Mouse (Mus musculus) myocyte (in vitro differentiated cells): Measurements from ENCODE around the gene Speer4b. TPM values are rescaled to one million over a fixed set of nuclear protein-coding genes. Genes with fewer than 3 reads are reported as not detected.

ENCODE experiments used
- H3K27me3 ChIP-seq: one replicate; pipeline ENCODE4 v1.6.1; 2011; ENCODE audit not compliant: control insufficient read depth, insufficient read depth, insufficient read length
- H3K36me3 ChIP-seq: one replicate; pipeline ENCODE4 v1.6.1; 2011; ENCODE audit not compliant: control insufficient read depth, insufficient read depth
- H3K4me2 ChIP-seq: one replicate; pipeline ENCODE4 v1.6.1; 2011; ENCODE audit warnings: low read depth, control low read depth
- H3K4me3 ChIP-seq: one replicate; pipeline ENCODE4 v1.5.1; 2011; ENCODE audit warnings: mild to moderate bottlenecking, control low read depth, moderate library complexity
- H3K79me2 ChIP-seq: one replicate; pipeline ENCODE4 v1.6.1; 2011; ENCODE audit not compliant: control insufficient read depth, insufficient read depth
- H3ac ChIP-seq: one replicate; pipeline ENCODE4 v1.6.1; 2011; ENCODE audit not compliant: control insufficient read depth, insufficient read length
- CEBPB ChIP-seq: IDR thresholded peaks from 2 replicates; pipeline ENCODE4 v1.6.1; 2011; ENCODE audit warnings: mild to moderate bottlenecking, moderate library complexity; ENCODE audit not compliant: poor library complexity, insufficient read depth, severe bottlenecking
- E2F4 ChIP-seq: IDR thresholded peaks from one replicate; pipeline ENCODE4 v1.6.1; 2011; ENCODE audit warnings: mild to moderate bottlenecking, control low read depth, moderate library complexity; ENCODE audit not compliant: insufficient read depth
- MAX ChIP-seq: IDR thresholded peaks from one replicate; pipeline ENCODE4 v1.6.1; 2011; ENCODE audit warnings: low read depth, mild to moderate bottlenecking, control low read depth
- MYOD1 ChIP-seq, 3 experiments: IDR thresholded peaks; one replicate each; pipeline ENCODE4 v1.6.1; 2011; ENCODE audit warnings: control low read depth in 2 of 3, low read depth in 2 of 3, mild to moderate bottlenecking in 2 of 3, moderate library complexity in 1 of 3; ENCODE audit not compliant: insufficient read length in 2 of 3, control insufficient read depth in 1 of 3
- MYOG ChIP-seq, 3 experiments: IDR thresholded peaks; one replicate each; pipeline ENCODE4 v1.6.1; 2011; ENCODE audit warnings: control low read depth in 2 of 3, low read depth in 2 of 3, mild to moderate bottlenecking in 2 of 3; ENCODE audit not compliant: insufficient read length in 2 of 3, control insufficient read depth in 1 of 3, insufficient read depth in 1 of 3
- POLR2A ChIP-seq: IDR thresholded peaks from one replicate; pipeline ENCODE4 v1.6.1; 2011; ENCODE audit warnings: low read depth, mild to moderate bottlenecking, control low read depth, moderate library complexity; ENCODE audit not compliant: insufficient read length
- POLR2AphosphoS2 ChIP-seq: IDR thresholded peaks from one replicate; pipeline ENCODE4 v1.6.1; 2011; ENCODE audit warnings: low read depth, control low read depth; ENCODE audit not compliant: insufficient read length
- REST ChIP-seq: IDR thresholded peaks from one replicate; pipeline ENCODE4 v1.6.1; 2011; ENCODE audit warnings: mild to moderate bottlenecking, control low read depth, moderate library complexity; ENCODE audit not compliant: insufficient read depth, insufficient read length
- SRF ChIP-seq: IDR thresholded peaks from one replicate; pipeline ENCODE4 v1.6.1; 2011; ENCODE audit warnings: low read depth; ENCODE audit not compliant: control insufficient read depth, insufficient read length
- TCF12 ChIP-seq: IDR thresholded peaks from one replicate; pipeline ENCODE4 v1.6.1; 2011; ENCODE audit warnings: mild to moderate bottlenecking, control low read depth; ENCODE audit not compliant: poor library complexity, insufficient read depth, severe bottlenecking
- TCF3 ChIP-seq: IDR thresholded peaks from one replicate; pipeline ENCODE4 v1.6.1; 2011; ENCODE audit warnings: low read depth, control low read depth; ENCODE audit not compliant: insufficient read length
- USF1 ChIP-seq: IDR thresholded peaks from one replicate; pipeline ENCODE4 v1.6.1; 2011; ENCODE audit warnings: low read depth, mild to moderate bottlenecking, control low read depth, moderate library complexity
- polyA plus RNA-seq: library from polyadenylated mRNA; unstranded; fragments of >200 nt; fragmentation: generic; extraction: Trizol; gene quantifications from one replicate; pipeline ENCODE4 v1.2.1, GENCODE M21; 2012; ENCODE audit warnings: missing spikeins

The Speer4b gene
- polyA plus RNA-seq, 1 experiment, result not detected

DNA sequence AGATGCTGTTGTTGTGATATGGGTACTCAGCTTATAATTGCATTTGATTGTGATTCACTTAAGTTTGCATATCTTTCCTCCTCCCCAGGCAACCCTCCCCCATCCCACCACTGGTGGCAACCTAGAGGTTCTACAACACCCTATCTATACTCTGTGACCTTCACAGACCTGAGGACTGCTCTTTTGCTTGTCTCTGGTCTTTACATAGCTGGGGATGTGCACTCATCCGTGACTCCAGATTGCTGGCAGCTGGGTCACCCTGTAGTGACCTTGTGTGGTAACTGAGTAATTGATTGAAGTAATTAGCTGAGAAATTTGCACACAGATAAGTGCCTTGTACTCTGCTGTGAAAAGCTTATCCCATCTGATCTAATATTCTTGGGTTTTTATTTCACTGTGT is 15.1 kb downstream of the Speer4b start:
- no peak overlapping the region for H3ac ChIP-seq
- TF ChIP-seq MYOG (IDR thresholded peaks at IDR 0.05; ENCODE audit: control insufficient read depth in 1 of 3, insufficient read depth in 1 of 3, insufficient read length in 2 of 3, low read depth in 2 of 3), result no peak
- no peak for TF ChIP-seq REST
- no peak for TF ChIP-seq MYOD1 (IDR thresholded peaks at IDR 0.05; ENCODE audit: control insufficient read depth in 1 of 3, insufficient read length in 2 of 3, low read depth in 2 of 3)
- TF ChIP-seq POLR2AphosphoS2, result no peak
- TF ChIP-seq SRF, result no peak
- TF ChIP-seq MAX, result no peak
- no peak for TF ChIP-seq POLR2A
- no peak for TF ChIP-seq CEBPB
- TF ChIP-seq TCF12, result no peak
- no peak for TF ChIP-seq TCF3
- TF ChIP-seq USF1, result no peak
- TF ChIP-seq E2F4, result no peak
- H3K36me3 ChIP-seq, result no peaks in the 10 kb centered on the region
- no peaks in the 10 kb centered on the region for H3K27me3 ChIP-seq
- H3K79me2 ChIP-seq, result no peaks in the 10 kb centered on the region
- H3K4me2 ChIP-seq, result no peak overlapping the region
- no peak overlapping the region for H3K4me3 ChIP-seq

DNA sequence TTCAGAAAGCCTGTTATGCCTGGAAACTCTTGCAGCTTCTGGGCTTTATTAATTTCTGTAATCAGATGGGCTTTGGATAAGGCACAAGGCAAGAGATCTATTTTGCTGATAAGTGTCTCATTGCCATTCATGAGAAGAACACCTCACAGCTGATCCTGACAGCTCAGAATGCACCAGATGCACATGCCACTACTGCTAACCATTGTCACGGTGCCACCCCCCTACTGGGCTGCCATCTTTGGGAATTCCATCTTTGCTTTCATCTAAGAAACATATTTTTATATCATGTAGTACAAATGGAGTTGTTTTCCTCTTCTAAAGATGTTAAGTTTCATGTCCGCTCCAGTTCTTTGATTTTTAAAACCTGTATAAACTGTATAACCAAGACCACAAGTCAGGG is 19.5 kb downstream of the Speer4b start:
- Histone ChIP-seq H3K27me3 (no peaks in the 10 kb centered on the region), H3K4me3 (no peak overlapping the region), H3K36me3 (no peaks in the 10 kb centered on the region), H3ac (no peak overlapping the region), H3K4me2 (no peak overlapping the region), H3K79me2 (no peaks in the 10 kb centered on the region)
- no peak for TF ChIP-seq POLR2AphosphoS2
- TF ChIP-seq TCF3, result no peak
- TF ChIP-seq TCF12, result no peak
- no peak for TF ChIP-seq E2F4
- no peak for TF ChIP-seq SRF
- no peak for TF ChIP-seq POLR2A
- no peak for TF ChIP-seq USF1
- no peak for TF ChIP-seq MAX
- TF ChIP-seq REST, result no peak
- TF ChIP-seq MYOD1 (IDR thresholded peaks at IDR 0.05; ENCODE audit: control insufficient read depth in 1 of 3, insufficient read length in 2 of 3, low read depth in 2 of 3), result no peak
- TF ChIP-seq MYOG (IDR thresholded peaks at IDR 0.05; ENCODE audit: control insufficient read depth in 1 of 3, insufficient read depth in 1 of 3, insufficient read length in 2 of 3, low read depth in 2 of 3), result no peak
- no peak for TF ChIP-seq CEBPB

DNA sequence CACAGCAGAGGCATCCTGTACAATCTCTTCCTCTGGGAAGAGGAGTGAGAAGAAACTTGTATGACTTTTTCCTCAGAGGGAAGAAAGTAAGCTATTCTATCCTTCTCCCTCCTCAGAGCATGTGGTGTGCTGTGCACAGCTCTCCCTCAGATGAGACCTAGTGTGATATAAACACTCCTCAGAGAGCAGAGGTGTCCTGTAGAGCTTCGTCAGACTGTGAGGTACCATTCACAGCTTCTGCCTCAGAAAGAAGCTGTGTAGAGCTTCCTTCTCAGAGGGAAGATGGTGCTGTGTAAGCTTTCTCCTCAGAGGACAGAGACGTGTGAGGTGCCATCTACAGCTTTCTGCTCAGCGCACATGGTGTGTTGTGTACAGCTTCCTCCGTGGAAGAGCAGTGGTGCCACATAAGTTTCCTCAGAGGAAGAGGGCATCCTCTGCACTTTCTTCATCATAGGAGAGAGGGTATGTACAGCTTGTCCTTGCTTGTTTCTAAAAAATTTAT is 26.2 kb downstream of the Speer4b start:
- H3ac ChIP-seq, result no peak overlapping the region
- TF ChIP-seq TCF12 (no peak), REST (no peak), MAX (no peak), SRF (no peak), POLR2A (no peak), USF1 (no peak), MYOG (IDR thresholded peaks at IDR 0.05; ENCODE audit: control insufficient read depth in 1 of 3, insufficient read depth in 1 of 3, insufficient read length in 2 of 3, low read depth in 2 of 3) (no peak), E2F4 (no peak), CEBPB (no peak), TCF3 (no peak), POLR2AphosphoS2 (no peak), MYOD1 (IDR thresholded peaks at IDR 0.05; ENCODE audit: control insufficient read depth in 1 of 3, insufficient read length in 2 of 3, low read depth in 2 of 3) (no peak)
- H3K79me2 ChIP-seq, result no peaks in the 10 kb centered on the region
- H3K27me3 ChIP-seq, result no peaks in the 10 kb centered on the region
- H3K4me3 ChIP-seq, result no peak overlapping the region
- H3K4me2 ChIP-seq, result no peak overlapping the region
- no peaks in the 10 kb centered on the region for H3K36me3 ChIP-seq

DNA sequence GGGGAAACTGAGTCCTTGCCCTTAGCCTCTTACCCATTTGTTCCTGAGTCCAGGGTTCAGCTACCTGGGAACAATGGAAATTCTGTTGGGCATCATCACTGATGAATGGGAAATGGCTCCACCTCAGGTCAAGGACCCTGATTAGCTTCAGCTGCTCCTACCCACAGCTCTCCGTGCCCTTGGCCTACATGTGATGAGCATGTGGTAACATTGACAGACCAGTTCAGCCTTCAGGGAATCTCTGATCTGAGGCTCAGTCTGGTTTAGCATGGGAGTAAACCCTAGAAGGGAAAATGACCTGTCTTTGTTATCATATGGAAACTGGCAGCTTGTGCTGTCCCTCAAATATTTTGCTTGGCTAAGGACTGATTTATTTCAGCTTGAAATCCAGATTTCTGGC is 43.6 kb downstream of the Speer4b start:
- Histone ChIP-seq H3ac (no peak overlapping the region), H3K79me2 (no peaks in the 10 kb centered on the region), H3K27me3 (no peaks in the 10 kb centered on the region), H3K36me3 (no peaks in the 10 kb centered on the region), H3K4me2 (no peak overlapping the region), H3K4me3 (no peak overlapping the region)
- TF ChIP-seq USF1 (no peak), E2F4 (no peak), SRF (no peak), CEBPB (no peak), MYOG (IDR thresholded peaks at IDR 0.05; ENCODE audit: control insufficient read depth in 1 of 3, insufficient read depth in 1 of 3, insufficient read length in 2 of 3, low read depth in 2 of 3) (no peak)

DNA sequence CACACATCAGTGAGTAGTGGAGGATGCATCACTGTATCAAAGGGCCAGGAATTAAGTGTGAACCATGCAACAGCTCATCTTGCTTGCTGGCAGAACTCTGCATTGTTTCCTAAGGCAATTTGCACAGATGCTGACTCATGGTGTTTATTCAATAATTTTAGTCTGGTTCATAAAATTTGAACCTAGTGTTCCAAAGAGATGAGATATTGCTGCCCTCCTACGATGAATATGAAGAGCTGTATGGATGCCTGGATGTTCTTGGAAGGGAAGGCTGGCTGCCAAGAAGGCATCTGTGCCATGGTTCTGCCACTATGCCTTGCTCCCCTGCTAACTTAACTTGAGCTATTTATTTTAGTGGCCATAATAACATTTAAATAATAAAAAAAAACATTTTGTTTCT is 44.3 kb downstream of the Speer4b start:
- no peaks in the 10 kb centered on the region for H3K79me2 ChIP-seq
- no peak overlapping the region for H3K4me2 ChIP-seq
- no peaks in the 10 kb centered on the region for H3K27me3 ChIP-seq
- H3K4me3 ChIP-seq, result no peak overlapping the region
- no peaks in the 10 kb centered on the region for H3K36me3 ChIP-seq
- TF ChIP-seq USF1, result no peak
- TF ChIP-seq TCF3, result no peak
- no peak for TF ChIP-seq MYOD1 (IDR thresholded peaks at IDR 0.05; ENCODE audit: control insufficient read depth in 1 of 3, insufficient read length in 2 of 3, low read depth in 2 of 3)
- no peak for TF ChIP-seq SRF
- TF ChIP-seq MYOG (IDR thresholded peaks at IDR 0.05; ENCODE audit: control insufficient read depth in 1 of 3, insufficient read depth in 1 of 3, insufficient read length in 2 of 3, low read depth in 2 of 3), result no peak
- H3ac ChIP-seq, result no peak overlapping the region
